Mouse (Mus musculus): Measurements from ENCODE around the gene Eda2r. TPM values are rescaled to one million over a fixed set of nuclear protein-coding genes. Genes with fewer than 3 reads are reported as not detected.

Eda2r gene
- 1.7 and 2.0 TPM in 2 replicates for polyA plus RNA-seq (2014; fragmentation: Nextera tagmentation; extraction: Ambion mirVana)

- no peak within 1 kb of the TSS for H3K27ac ChIP-seq (ENCODE audit: low read depth, low read length)
- no peaks in the 10 kb centered on the region for H3K36me3 ChIP-seq (ENCODE audit: control insufficient read depth, insufficient read depth, low read length)
- no peaks in the 10 kb centered on the region for H3K9me3 ChIP-seq (replicated peaks; ENCODE audit: control insufficient read depth, low read length)
- H3K27me3 ChIP-seq (replicated peaks; ENCODE audit: control insufficient read depth, insufficient read depth, low read length) = no peaks in the 10 kb centered on the region
- peak within 1 kb of the TSS; percentile 44 for H3K4me2 ChIP-seq (ENCODE audit: low read length)
- ATAC-seq (peak; percentile 96), DNase-seq (ENCODE audit: low spot score) (peak; percentile 59)
- no peak within 1 kb of the TSS for H3K9ac ChIP-seq (ENCODE audit: low read length)
- H3K4me3 ChIP-seq (ENCODE audit: low read depth, low read length) = peak within 1 kb of the TSS; percentile 5
- WGBS = 22% methylated on average over 8 of the region's 8 CpGs
- no peaks in the 10 kb centered on the region for H3K4me1 ChIP-seq (ENCODE audit: control insufficient read depth, insufficient read depth, low read length)
Measured at GRCm38 (mm10) chrX:97377065-97377421, at the start of gene Eda2r. TSS of gene Eda2r (minus strand) at chrX:97377216.

- 76% methylated on average over 2 of the region's 2 CpGs for WGBS
- Histone ChIP-seq H3K4me3 (ENCODE audit: low read depth, low read length) (no peak overlapping the region), H3K4me2 (ENCODE audit: low read length) (no peak overlapping the region), H3K27ac (ENCODE audit: low read depth, low read length) (no peak overlapping the region), H3K9me3 (replicated peaks; ENCODE audit: control insufficient read depth, low read length) (no peaks in the 10 kb centered on the region), H3K27me3 (replicated peaks; ENCODE audit: control insufficient read depth, insufficient read depth, low read length) (no peaks in the 10 kb centered on the region), H3K4me1 (ENCODE audit: control insufficient read depth, insufficient read depth, low read length) (no peaks in the 10 kb centered on the region), H3K36me3 (ENCODE audit: control insufficient read depth, insufficient read depth, low read length) (no peaks in the 10 kb centered on the region), H3K9ac (ENCODE audit: low read length) (no peak overlapping the region)
- ATAC-seq = no peak
- no peak for DNase-seq (ENCODE audit: low spot score)
Measured at GRCm38 (mm10) chrX:97397872-97398271, 20.9 kb upstream of the Eda2r start.

DNA sequence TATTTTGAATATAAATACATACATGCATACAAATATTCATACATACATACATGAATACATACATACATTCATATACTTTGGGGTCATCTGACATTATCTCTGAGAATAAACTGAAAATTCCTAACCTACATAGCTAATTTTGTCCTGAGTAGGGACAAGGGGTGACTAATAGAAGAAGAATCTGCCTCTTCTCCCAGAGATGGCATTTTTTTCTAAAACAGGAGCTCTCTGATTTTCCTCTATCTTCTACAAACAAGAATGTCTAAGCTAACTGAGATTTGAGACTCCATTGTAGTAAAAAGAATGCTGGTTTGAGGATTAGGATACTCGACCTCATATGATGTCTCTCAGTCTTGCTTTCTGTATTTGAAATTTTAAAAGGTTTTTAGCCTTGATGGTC lies 1.1 kb upstream of the Eda2r start:
- WGBS = 55% methylated on average over 1 of the region's 1 CpGs
- no peak overlapping the region for H3K27ac ChIP-seq (ENCODE audit: low read depth, low read length)

DNA sequence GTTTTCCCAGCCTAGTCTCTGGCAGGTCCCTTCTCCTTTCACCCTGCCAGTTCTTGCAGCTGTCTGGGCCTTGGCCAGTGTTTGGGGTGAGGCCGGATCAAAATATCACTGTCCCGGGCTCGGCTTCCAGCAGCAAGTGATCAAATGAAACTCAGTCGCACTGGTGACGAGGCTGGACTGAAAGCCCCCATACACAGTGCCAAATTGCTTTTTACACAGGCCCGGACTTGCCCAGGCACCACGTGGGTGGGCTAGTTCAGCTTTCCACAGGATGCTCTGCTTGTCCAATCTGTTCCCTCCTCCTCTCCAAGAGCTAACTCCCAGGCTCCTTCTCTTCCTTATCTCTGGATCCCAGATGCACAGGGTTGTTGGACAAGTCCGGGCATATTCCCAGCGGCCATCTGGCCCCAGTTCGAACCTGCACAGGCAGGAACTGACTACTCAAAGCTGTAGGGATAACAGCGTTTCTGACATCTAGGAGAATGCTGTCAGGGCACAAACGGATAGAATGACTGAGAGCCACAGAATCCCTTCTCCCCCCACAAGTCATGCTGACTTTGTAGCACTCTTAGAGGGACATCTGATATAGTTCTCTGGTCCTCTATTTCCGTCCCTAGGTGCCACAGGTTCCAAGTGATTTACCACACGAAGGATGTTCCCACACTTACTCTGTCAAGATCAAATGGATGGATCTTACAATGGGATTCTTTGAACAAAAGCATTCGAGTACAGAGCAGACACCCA lies 523 bp downstream of the Eda2r start:
- ATAC-seq (peak; percentile 87; the same call in 1 of the 2 replicates), DNase-seq (ENCODE audit: low spot score) (peak; percentile 41)
- no peaks in the 10 kb centered on the region for H3K4me1 ChIP-seq (ENCODE audit: control insufficient read depth, insufficient read depth, low read length)
- H3K36me3 ChIP-seq (ENCODE audit: control insufficient read depth, insufficient read depth, low read length) = no peaks in the 10 kb centered on the region
- H3K4me2 ChIP-seq (ENCODE audit: low read length) = peak overlapping the region; percentile 44
- H3K27ac ChIP-seq (ENCODE audit: low read depth, low read length) = no peak overlapping the region
- no peak overlapping the region for H3K9ac ChIP-seq (ENCODE audit: low read length)
- peak overlapping the region; percentile 5 for H3K4me3 ChIP-seq (ENCODE audit: low read depth, low read length)
- WGBS = 30% methylated on average over 15 of the region's 15 CpGs
- no peaks in the 10 kb centered on the region for H3K27me3 ChIP-seq (replicated peaks; ENCODE audit: control insufficient read depth, insufficient read depth, low read length)
- H3K9me3 ChIP-seq (replicated peaks; ENCODE audit: control insufficient read depth, low read length) = no peaks in the 10 kb centered on the region

More for the DNA sequence above, 1.1 kb upstream of the Eda2r start:
- Histone ChIP-seq H3K27me3 (replicated peaks; ENCODE audit: control insufficient read depth, insufficient read depth, low read length) (no peaks in the 10 kb centered on the region), H3K4me1 (ENCODE audit: control insufficient read depth, insufficient read depth, low read length) (no peaks in the 10 kb centered on the region), H3K9me3 (replicated peaks; ENCODE audit: control insufficient read depth, low read length) (no peaks in the 10 kb centered on the region), H3K4me3 (ENCODE audit: low read depth, low read length) (no peak overlapping the region), H3K9ac (ENCODE audit: low read length) (no peak overlapping the region), H3K4me2 (ENCODE audit: low read length) (no peak overlapping the region), H3K36me3 (ENCODE audit: control insufficient read depth, insufficient read depth, low read length) (no peaks in the 10 kb centered on the region)
- DNase-seq (ENCODE audit: low spot score) (no peak), ATAC-seq (no peak)

- WGBS = 65% methylated on average over 2 of the region's 2 CpGs
- ATAC-seq = no peak
Measured at GRCm38 (mm10) chrX:97372826-97373225, 4.2 kb downstream of the Eda2r start.

GRCm38 (mm10) chrX:97369206-97369605 lies 7.8 kb downstream of the Eda2r start:
- Histone ChIP-seq H3K9ac (ENCODE audit: low read length) (no peak overlapping the region), H3K4me3 (ENCODE audit: low read depth, low read length) (no peak overlapping the region), H3K4me1 (ENCODE audit: control insufficient read depth, insufficient read depth, low read length) (no peaks in the 10 kb centered on the region), H3K36me3 (ENCODE audit: control insufficient read depth, insufficient read depth, low read length) (no peaks in the 10 kb centered on the region), H3K9me3 (replicated peaks; ENCODE audit: control insufficient read depth, low read length) (no peaks in the 10 kb centered on the region), H3K27me3 (replicated peaks; ENCODE audit: control insufficient read depth, insufficient read depth, low read length) (no peaks in the 10 kb centered on the region), H3K27ac (ENCODE audit: low read depth, low read length) (no peak overlapping the region), H3K4me2 (ENCODE audit: low read length) (no peak overlapping the region)
- ATAC-seq (no peak), DNase-seq (ENCODE audit: low spot score) (no peak)
- WGBS = 75% methylated on average over 1 of the region's 1 CpGs

More at GRCm38 (mm10) chrX:97372826-97373225, 4.2 kb downstream of the Eda2r start:
- H3K9ac ChIP-seq (ENCODE audit: low read length) = no peak overlapping the region
- H3K27me3 ChIP-seq (replicated peaks; ENCODE audit: control insufficient read depth, insufficient read depth, low read length) = no peaks in the 10 kb centered on the region
- no peak for DNase-seq (ENCODE audit: low spot score)
- H3K27ac ChIP-seq (ENCODE audit: low read depth, low read length) = no peak overlapping the region
- H3K36me3 ChIP-seq (ENCODE audit: control insufficient read depth, insufficient read depth, low read length) = no peaks in the 10 kb centered on the region
- no peaks in the 10 kb centered on the region for H3K9me3 ChIP-seq (replicated peaks; ENCODE audit: control insufficient read depth, low read length)
- H3K4me1 ChIP-seq (ENCODE audit: control insufficient read depth, insufficient read depth, low read length) = no peaks in the 10 kb centered on the region
- no peak overlapping the region for H3K4me3 ChIP-seq (ENCODE audit: low read depth, low read length)
- H3K4me2 ChIP-seq (ENCODE audit: low read length) = no peak overlapping the region

GRCm38 (mm10) chrX:97368741-97369140 lies 8.3 kb downstream of the Eda2r start:
- Histone ChIP-seq H3K9ac (ENCODE audit: low read length) (no peak overlapping the region), H3K4me1 (ENCODE audit: control insufficient read depth, insufficient read depth, low read length) (no peaks in the 10 kb centered on the region), H3K27ac (ENCODE audit: low read depth, low read length) (no peak overlapping the region), H3K9me3 (replicated peaks; ENCODE audit: control insufficient read depth, low read length) (no peaks in the 10 kb centered on the region), H3K36me3 (ENCODE audit: control insufficient read depth, insufficient read depth, low read length) (no peaks in the 10 kb centered on the region), H3K4me3 (ENCODE audit: low read depth, low read length) (no peak overlapping the region), H3K4me2 (ENCODE audit: low read length) (no peak overlapping the region), H3K27me3 (replicated peaks; ENCODE audit: control insufficient read depth, insufficient read depth, low read length) (no peaks in the 10 kb centered on the region)
- DNase-seq (ENCODE audit: low spot score) = no peak
- WGBS = 85% methylated on average over 2 of the region's 2 CpGs
- ATAC-seq = no peak

GRCm38 (mm10) chrX:97360919-97361318 lies 16.1 kb downstream of the Eda2r start:
- Histone ChIP-seq H3K36me3 (ENCODE audit: control insufficient read depth, insufficient read depth, low read length) (no peaks in the 10 kb centered on the region), H3K9ac (ENCODE audit: low read length) (no peak overlapping the region), H3K4me3 (ENCODE audit: low read depth, low read length) (no peak overlapping the region), H3K4me1 (ENCODE audit: control insufficient read depth, insufficient read depth, low read length) (no peaks in the 10 kb centered on the region), H3K27me3 (replicated peaks; ENCODE audit: control insufficient read depth, insufficient read depth, low read length) (no peaks in the 10 kb centered on the region), H3K27ac (ENCODE audit: low read depth, low read length) (no peak overlapping the region), H3K9me3 (replicated peaks; ENCODE audit: control insufficient read depth, low read length) (no peaks in the 10 kb centered on the region), H3K4me2 (ENCODE audit: low read length) (no peak overlapping the region)
- ATAC-seq (peak; percentile 61; the same call in 1 of the 2 replicates), DNase-seq (ENCODE audit: low spot score) (peak; percentile 20)
- WGBS = 43% methylated on average over 2 of the region's 2 CpGs

GRCm38 (mm10) chrX:97327891-97328290 lies 49.1 kb downstream of the Eda2r start:
- DNase-seq (ENCODE audit: low spot score) = no peak
- H3K9ac ChIP-seq (ENCODE audit: low read length) = no peak overlapping the region
- no peak overlapping the region for H3K4me2 ChIP-seq (ENCODE audit: low read length)
- H3K36me3 ChIP-seq (ENCODE audit: control insufficient read depth, insufficient read depth, low read length) = no peaks in the 10 kb centered on the region
- no peak overlapping the region for H3K27ac ChIP-seq (ENCODE audit: low read depth, low read length)
- H3K4me1 ChIP-seq (ENCODE audit: control insufficient read depth, insufficient read depth, low read length) = no peaks in the 10 kb centered on the region
- H3K4me3 ChIP-seq (ENCODE audit: low read depth, low read length) = no peak overlapping the region
- no peak for ATAC-seq
- no peaks in the 10 kb centered on the region for H3K9me3 ChIP-seq (replicated peaks; ENCODE audit: control insufficient read depth, low read length)
- H3K27me3 ChIP-seq (replicated peaks; ENCODE audit: control insufficient read depth, insufficient read depth, low read length) = no peaks in the 10 kb centered on the region
